Mouse (Mus musculus) cerebellum, adult (tissue): ENCODE data around the gene Bmp4.

Experiments
- ATAC-seq: cut with Nextera tagmentation; 2 replicates; pipeline ENCODE4 v1.9.2; 2017; ENCODE audit warnings: mild to moderate bottlenecking, moderate library complexity, mixed read lengths; ENCODE audit not compliant: insufficient number of reproducible peaks, low FRiP score, low TSS enrichment

Bmp4 gene

GRCm38 (mm10) chr14:46386478-46387356, 3.8 kb downstream of the Bmp4 start:
- ATAC-seq = no peak

GRCm38 (mm10) chr14:46385701-46386477, 4.6 kb downstream of the Bmp4 start:
- no peak for ATAC-seq

GRCm38 (mm10) chr14:46384946-46385691, 5.3 kb downstream of the Bmp4 start:
- ATAC-seq = no peak

- ATAC-seq = peak; percentile 21; the same call in 1 of the 2 replicates
These were observed 9.0 kb downstream of the Bmp4 start for GRCm38 (mm10) chr14:46381457-46381856.

GRCm38 (mm10) chr14:46380286-46380721, 10.2 kb downstream of the Bmp4 start:
- no peak for ATAC-seq

- ATAC-seq = no peak
These were observed 11.2 kb downstream of the Bmp4 start, which contains the start of gene Gm15217 for GRCm38 (mm10) chr14:46379285-46379684. TSS of gene Gm15217 (plus strand) at chr14:46379414.

GRCm38 (mm10) chr14:46375796-46376195, 14.7 kb downstream of the Bmp4 start:
- ATAC-seq = no peak

GRCm38 (mm10) chr14:46372452-46372851, 18.0 kb downstream of the Bmp4 start:
- no peak for ATAC-seq

GRCm38 (mm10) chr14:46363209-46363608, 27.3 kb downstream of the Bmp4 start:
- ATAC-seq = no peak

- ATAC-seq = no peak
These were observed 32.8 kb downstream of the Bmp4 start for GRCm38 (mm10) chr14:46357696-46358095.

- no peak for ATAC-seq
These were observed 33.2 kb downstream of the Bmp4 start for GRCm38 (mm10) chr14:46357286-46357685.

- no peak for ATAC-seq
These were observed 45.7 kb downstream of the Bmp4 start for GRCm38 (mm10) chr14:46344750-46345149.

GRCm38 (mm10) chr14:46338801-46339200, 51.7 kb downstream of the Bmp4 start:
- no peak for ATAC-seq
